Mouse (Mus musculus) gastrocnemius, postnatal 14 days (tissue): ENCODE results near the gene Cacna2d1. TPM values are rescaled to one million over a fixed set of nuclear protein-coding genes. Genes with fewer than 3 reads are reported as not detected.
A peak's percentile ranks its signal among the peaks of the same experiment; 100 is the strongest.

Experiments used
- DNase-seq: peaks from one replicate; pipeline ENCODE4 v3.0.0; 2021; ENCODE audit warnings: mixed read lengths
- intact Hi-C: fragments of 180-260 bp; cut with DNase I; formaldehyde crosslinking; loops from one replicate; pipeline ENCODE4 v1.15.1; 2025; ENCODE audit warnings: low total_unique reads
- total RNA-seq, 2 experiments: library from RNA; stranded (reverse); gene quantifications; 2 replicates each; pipeline ENCODE4 v1.2.3; 2021

The Cacna2d1 gene
- total RNA-seq, 2 experiments from 2014 or later, result 294 TPM

DNA sequence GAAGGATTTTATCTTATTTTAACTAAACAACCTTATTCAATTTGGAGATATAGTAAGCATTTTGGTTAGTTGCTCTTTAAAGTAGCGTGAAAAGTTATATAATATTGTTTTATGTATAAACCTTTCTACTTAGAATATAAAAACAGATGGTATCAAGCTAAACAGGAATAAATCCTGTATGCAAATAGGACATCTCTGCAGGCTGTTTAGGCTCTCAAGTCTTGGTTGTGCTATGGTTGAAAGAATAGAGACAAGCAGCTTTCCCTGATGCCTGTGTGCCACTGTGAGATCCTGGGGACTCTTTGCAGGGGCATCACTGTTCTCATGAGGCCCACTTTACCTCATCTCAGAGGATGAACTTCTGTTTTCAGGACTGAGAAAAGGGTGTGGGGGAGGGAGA, 179.4 kb downstream of the Cacna2d1 start:
- intact Hi-C loops, result no loop called here
- no peak for DNase-seq

DNA sequence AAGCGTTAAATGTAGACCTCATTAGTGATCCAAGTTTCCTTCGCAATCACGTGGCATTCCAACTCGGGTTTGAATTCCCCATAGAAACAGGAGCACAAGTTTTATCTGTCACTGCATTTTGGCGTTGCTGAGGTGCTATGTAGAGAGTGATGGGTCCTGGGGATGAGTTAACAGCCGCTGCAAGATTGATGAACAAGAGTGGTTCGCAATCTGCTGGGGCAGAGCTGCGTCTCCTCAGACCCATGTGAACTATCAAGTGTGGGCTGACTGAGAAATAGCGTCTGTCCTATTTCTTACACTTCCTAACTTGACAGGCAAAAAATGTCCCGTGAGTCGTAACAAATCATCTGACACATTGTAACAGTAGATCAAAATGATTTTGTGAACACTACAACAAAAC, 186.8 kb downstream of the Cacna2d1 start:
- no peak for DNase-seq
- intact Hi-C loops, result no loop called here

DNA sequence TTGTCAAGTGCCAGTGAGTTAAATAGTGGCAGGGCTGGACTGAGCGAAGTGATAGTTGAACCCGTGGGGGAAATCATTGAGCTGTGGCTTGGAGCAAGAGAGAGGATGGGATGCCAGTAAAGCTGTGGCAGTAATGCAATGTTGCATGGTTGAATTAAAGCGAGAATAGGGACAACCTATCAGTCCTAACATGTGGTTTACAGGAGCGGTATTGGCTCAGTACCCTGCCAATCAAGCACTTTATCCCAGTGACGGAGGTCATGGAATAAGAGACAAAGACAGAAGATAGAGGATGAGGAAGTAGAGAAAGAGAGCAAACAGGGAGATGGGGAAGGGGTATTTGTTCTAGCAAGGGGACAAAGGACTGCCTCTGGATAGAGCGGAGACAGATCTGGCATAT, 187.6 kb downstream of the Cacna2d1 start:
- DNase-seq, result no peak
- intact Hi-C loops, result no loop called here

DNA sequence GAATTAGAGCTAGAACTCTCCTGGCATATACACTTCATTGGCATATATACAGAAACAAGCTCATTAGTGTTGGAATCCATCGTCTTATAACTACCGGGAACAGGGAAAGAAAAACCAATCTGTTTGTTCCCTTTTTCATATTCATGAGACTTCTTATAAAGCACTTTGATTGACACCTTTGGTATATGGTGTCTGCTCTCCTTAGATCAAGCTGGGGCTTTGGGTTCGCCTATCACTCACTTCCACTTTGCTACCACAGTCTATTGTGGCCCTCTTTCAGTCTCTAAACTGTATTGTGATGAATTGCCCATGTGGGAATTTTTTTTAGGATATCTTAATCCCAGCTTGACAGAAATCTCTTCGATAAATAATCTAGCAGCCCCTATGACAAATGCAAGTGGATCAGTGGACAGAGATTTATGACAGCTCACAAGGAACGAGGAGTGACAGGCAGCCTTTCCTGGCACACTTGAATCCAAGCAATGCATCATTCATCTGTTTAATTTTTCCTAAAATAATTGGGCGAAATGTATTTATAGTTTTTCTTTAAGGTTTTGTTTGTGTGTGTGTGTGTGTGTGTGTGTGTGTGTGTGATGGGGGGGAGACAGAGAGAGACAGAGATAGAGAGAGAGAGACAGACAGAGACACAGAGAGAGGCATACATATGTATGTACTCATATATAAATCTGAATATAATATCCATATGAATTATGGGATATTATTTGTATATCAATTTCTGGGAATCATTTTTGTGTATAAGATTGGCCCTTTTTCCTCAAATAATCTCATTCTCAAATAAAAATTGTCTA, 200.0 kb downstream of the Cacna2d1 start:
- DNase-seq, result no peak
- intact Hi-C loops, result no loop called here

DNA sequence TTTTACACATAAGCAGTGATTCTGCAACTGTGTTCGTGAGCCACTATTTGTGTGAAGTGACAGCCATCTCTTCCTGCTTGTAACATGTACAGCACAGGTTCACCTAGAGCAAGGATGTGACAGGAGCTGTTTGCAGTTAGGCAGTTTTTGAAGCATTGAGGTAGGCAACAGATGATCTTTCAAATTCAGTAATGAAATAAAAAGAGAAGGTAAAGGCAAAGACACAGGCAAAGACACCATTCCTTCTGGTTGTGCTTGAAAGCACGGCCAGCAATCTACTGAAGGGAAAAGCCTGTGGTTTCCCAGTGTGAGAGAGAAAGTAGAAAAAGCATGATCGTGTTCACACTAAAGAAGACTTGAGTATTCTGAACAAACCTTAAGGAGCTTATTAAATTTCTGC, 201.5 kb downstream of the Cacna2d1 start:
- no peak for DNase-seq
- intact Hi-C loops, result no loop called here

DNA sequence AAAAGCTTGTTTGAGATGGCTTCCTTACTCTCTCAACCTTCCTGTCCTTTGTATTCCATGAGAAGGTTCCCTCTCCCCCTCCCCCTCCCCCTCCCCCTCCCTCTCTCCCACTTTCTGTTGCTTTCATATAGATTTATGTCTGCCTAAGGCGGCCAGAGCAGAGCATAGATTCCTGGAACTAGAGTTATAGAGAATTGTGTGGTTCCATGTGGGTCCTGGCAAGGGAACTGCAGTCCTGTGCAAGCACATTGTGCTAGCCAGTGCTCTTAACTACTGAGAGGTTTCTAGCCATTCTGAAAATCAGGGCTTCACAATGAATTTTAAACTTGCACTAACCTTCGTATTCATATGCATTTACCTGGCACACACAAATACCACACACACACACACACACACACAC, 202.3 kb downstream of the Cacna2d1 start:
- DNase-seq, result no peak
- intact Hi-C loops, result no loop called here

DNA sequence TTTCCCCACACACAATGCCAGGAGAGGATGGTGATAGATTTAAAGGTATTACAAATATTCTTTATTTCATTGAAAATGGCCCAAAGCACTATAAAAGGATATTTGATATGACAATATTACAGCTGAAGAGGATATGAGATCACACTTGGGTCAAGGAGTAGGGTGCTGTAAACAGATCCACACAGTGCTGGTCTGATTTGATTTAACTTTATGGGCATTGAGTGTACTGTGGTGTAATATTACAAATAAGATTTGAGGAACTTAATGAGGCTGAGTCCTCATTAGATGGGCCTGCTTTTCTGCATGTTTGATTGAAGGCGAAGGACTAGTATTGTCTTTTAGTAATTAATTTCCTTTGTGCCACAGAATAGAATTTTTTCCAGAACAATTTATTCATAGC, 212.1 kb downstream of the Cacna2d1 start:
- no peak for DNase-seq
- intact Hi-C loops, result no loop called here

DNA sequence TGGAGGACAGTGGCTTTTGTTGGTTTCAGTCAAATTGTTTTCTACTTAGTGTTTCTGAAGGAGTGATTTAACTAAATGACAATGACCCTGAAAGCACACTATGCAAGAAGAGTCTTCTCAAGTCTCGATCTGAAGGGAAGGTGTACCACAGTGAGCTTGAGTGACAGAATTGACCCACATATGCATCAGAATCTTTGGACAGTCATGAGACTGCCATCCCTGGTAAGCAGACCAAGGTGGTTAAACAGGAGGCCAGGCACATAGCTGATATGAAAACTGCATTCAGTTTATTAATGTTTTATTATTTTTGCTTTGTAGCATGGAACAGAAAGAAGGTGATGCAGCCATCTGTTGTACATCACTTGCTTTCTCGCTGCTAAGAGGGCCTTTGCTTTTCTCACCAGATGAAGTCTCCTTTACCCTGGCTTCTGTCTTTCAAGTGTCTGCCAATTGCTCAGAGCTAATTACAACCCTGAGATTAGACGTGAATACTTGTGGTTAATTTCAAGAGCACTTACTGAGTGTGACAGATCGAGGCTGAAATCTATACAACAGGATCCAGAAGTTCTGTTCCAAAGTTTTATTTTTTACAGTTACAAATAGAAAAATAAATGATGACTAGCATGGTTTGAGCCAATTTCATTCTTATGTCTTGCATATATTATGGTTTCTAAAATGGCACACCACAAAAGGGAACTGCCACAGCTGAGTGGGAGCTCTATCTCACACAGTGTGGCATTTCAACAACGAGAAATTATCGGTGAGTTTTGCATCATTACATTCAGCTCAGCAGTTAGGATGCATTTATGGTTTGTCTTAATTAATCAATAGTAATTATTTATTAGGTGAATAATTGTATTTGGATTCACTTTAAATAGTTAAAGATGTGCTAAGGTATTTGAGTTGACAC, 221.1 kb downstream of the Cacna2d1 start:
- no peak for DNase-seq
- intact Hi-C loops, result no loop called here

DNA sequence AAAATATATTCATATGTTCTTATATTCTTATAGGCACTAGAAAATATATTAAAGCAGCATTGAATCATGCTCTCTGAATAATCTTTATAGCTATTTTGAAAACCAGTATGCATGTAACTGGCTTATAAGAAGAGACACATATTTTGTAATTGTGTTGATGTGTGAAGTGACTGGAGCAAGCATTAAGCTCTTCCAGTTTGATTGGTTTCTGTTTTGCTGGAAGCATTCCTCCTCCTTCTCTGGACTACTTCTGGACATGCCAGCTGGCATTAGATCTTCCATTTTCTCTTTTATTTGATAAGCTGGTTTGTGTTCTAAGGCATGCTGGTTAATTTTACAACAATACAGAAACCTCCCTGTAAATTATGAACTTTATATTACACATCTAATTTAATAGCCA, 228.8 kb downstream of the Cacna2d1 start:
- intact Hi-C loops, result no loop called here
- DNase-seq, result no peak

DNA sequence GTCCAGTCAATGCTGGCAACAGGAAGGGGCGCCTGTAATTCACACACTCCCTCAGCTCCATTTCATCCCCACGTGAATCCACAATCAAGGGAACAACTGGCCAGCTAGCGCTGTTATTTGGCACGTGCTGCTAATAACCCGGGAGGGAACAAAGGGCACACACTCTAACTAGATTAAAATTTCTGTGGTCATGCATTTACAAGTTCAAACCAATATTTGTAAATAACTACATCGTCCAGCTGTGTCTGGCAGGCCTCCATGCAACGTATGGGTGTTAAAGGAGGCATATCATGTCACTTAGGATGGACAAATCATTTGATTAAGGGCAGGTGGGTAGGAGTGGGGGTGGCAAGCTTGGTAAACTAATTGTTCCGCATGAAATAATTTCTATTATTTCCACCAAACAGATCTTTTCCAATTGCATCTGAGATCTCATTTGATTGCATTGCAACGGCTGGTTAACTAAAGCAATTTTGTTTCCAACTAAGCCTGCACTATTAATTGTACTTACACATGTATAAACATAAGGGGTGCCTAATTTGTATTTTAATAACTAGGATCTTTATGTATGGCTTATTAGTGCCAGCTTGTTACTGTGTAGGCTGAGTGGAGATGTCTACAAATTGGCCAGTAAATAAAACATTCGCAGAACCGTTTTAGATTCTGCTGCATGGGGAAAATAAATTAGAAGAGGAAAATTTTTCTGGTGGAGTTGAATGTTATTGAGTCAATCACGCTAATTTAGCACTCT, 231.8 kb downstream of the Cacna2d1 start:
- intact Hi-C loops, result no loop called here
- DNase-seq, result no peak

DNA sequence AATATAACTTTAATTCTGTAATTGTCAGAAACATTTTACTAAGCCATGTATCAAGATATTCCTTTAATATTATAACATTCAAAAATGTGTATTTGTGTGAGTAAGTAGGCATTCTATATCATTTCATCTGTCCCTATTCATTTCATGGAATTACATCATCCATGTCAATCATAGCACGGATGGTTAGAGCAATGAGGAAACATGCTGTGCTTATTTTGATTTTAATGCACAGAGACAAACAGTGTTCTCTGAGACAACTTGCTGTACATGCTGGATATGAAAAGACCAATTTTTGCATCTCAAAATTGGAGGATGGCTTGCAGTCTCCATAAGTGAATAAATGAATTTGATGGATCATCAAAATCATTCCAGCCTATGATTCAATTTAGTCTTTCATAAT, 232.4 kb downstream of the Cacna2d1 start:
- intact Hi-C loops, result no loop called here
- no peak for DNase-seq

DNA sequence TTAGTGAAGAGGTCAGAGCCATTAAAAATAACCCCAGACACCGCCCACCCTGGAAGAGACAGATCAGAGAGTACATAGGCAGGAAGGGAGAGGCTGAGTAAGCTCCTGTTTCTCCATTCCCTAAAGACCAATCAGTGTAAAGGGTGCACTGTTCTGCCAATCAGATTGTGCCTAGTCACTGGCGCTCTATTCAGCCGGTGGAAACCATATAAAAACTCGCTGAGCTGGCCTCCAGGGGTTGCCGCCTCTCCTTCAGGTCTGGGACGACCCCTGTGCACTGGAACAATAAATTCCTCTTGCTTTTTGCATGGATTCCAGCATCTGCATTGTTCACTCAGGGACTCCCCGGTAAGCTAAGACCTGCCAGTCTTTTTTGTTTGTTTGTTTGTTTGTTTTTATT, 246.6 kb downstream of the Cacna2d1 start:
- DNase-seq, result no peak
- intact Hi-C loops, result no loop called here

DNA sequence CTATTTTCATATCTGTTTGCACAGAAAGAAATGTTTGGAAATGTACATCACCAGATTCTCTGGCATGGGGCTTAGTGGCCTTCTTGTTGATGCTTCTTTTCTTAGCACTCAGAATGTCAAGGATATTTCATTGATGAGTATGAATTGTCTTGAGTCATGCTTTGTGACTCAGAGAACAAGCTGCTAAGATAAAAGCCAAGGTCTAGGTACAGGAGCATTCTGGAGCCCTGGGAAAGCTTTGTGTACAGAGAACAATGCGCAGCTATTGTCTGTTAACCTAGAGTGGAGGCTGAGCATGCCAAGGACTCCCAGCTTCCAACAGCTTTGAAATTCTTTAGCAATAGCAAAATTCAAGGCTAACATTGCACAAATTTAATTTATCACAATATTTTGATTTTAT, 249.6 kb downstream of the Cacna2d1 start:
- intact Hi-C loops, result no loop called here
- DNase-seq, result no peak

DNA sequence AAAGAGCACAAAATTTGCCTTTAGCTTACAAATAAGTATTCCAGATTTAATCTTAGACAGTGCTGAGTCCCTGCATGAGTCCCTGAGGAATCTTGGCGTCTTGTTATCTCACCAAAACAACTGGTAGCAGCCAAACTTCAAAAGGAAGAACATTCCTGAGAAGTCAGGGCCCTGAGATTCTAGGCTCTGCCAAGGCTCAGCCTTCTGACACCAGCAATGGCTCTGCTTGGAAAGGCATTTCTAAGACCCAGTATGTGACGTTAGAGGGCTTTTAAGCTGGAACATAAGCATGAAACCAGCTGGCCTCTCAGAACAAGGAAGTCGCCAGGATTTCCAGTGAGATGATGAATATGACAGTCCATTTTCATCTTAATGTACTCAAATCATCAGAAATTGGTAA, 253.4 kb downstream of the Cacna2d1 start:
- no peak for DNase-seq

DNA sequence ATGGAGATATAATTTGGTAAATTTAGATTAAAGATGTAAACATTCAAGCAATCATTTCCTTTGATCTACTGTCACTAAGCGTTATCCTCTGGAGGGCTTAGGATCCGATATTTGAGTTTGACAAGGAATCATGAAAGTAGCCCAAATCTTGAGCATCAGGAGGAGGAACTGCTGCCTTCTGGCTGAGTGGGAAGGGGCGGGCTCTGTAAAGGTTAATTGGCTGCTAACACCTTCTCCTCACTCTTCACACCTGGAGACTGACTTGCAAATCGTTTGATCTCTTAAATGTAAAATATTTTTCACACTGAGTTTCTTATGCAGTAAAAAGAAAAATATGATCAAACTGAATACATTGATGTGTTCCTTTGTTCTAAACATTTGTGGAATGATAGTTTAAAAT, 255.4 kb downstream of the Cacna2d1 start:
- DNase-seq, result no peak
- intact Hi-C loops, result no loop called here

More for the DNA sequence above, 253.4 kb downstream of the Cacna2d1 start:
- intact Hi-C loops, result no loop called here

DNA sequence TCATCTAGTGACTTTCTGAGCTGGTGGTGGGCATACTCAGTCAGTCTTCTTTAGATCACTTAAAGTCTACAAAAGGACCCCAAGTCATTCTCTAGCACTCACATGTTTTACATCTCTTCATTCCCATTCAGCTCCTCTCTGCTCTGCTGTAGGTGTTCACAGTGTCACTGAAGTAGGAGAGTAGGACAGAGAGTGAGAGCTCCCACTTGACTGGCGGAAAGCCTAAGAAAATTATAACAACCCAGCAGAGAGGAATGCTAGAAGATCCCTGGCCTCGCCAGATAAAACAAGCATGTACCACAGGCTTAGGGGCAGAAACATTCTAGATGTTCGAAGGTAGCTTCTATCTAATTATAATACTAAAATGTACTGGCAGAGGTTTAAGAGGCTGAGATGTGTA, 256.7 kb downstream of the Cacna2d1 start:
- no peak for DNase-seq
- intact Hi-C loops, result no loop called here

DNA sequence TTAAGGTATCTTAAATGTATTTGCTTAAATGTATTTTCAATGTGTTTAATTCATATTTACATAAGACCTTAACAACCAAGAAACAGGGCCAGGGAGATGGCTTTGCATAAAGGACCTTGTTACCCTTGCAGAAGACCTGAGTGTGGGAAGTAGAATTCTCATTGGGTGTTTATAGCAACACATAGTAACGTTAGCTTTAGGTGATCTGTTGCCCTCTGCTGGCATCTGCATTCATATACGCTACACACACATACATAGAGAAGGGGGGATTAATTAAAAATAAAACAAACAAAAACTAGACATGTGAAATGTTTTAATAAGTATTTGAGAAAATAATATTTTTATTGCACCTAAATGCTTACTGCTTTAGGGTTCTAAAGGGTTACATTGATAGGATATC, 265.3 kb downstream of the Cacna2d1 start:
- no peak for DNase-seq
- intact Hi-C loops, result no loop called here

DNA sequence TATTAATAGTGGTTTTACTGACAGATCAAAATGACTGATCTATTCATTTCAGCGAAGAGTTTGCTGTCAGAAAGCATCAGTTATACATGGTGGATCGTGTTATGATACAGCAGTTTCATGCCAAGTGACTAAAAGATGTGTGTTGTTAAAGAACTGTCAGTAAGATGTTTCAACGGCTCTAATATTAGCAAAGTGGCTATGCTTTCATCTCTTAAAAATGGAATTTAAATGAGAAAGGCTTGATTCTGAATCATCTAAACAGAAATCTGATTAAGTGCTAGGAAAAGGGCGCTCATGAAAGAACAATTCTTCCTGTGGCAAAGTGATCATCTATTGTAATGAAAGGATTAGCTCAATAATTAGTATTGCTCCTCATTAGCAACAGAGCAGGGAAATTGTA, 287.5 kb downstream of the Cacna2d1 start:
- DNase-seq, result no peak
- intact Hi-C loops, result no loop called here

DNA sequence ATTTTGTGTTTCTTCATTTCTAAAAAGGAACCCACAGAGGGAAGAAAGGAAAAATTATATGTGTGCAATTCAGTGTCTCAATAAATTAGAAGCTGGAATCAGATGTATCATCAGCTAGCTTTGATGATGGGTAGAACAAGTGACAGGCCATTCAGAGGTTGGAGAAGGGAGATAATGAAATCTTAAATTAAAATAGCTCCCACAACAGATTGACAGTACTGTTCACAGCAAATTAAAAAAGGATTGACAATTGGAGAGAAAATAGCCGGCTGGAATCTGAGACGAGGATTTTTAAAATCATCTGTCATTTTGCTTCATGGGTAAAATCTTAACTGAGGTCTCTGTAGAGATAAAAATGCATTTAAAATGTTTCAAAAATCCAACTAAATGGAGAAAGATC, 290.9 kb downstream of the Cacna2d1 start:
- intact Hi-C loops, result no loop called here
- DNase-seq, result no peak

DNA sequence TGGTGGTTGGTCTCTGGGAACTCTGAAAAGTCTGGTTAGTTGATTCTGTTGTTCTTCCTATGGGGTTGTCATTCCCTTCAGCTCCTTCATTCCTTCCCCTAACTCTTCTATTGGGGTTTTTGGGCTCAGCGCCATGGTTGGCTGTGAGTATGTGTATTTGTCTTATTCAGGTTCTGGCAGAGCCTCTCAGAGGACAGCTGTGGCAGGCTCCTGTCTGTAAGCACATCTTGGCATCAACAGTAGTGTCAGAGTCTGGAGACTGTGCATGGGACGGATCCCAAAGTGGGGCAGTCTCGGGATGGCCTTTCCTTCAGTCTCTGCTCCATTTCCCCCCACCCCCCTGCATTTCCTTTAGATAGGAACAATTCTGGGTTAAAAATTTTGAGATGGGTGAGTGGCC, 294.9 kb downstream of the Cacna2d1 start:
- DNase-seq, result peak; percentile 21
- intact Hi-C loops, result no loop called here
